Mouse (Mus musculus) left cerebral cortex, postnatal 25 days (tissue): ENCODE results near the gene Eea1. TPM values are rescaled to one million over a fixed set of nuclear protein-coding genes. Genes with fewer than 3 reads are reported as not detected.

ENCODE experiments used
- DNase-seq, 2 experiments: peaks; one replicate each; pipeline ENCODE4 v3.0.0; 2022; ENCODE audit warnings: low spot score in 2 of 2, mixed read lengths in 1 of 2
- intact Hi-C: fragments of 180-260 bp; cut with DNase I; formaldehyde crosslinking; loops from one replicate; pipeline ENCODE4 v1.15.1; 2025
- total RNA-seq, 2 experiments: library from RNA; stranded (reverse); gene quantifications; 2 replicates each; pipeline ENCODE4 v1.2.3; 2021

Gene Eea1
- total RNA-seq, 2 experiments from 2014 or later = 32.1 to 34.1 TPM

DNA sequence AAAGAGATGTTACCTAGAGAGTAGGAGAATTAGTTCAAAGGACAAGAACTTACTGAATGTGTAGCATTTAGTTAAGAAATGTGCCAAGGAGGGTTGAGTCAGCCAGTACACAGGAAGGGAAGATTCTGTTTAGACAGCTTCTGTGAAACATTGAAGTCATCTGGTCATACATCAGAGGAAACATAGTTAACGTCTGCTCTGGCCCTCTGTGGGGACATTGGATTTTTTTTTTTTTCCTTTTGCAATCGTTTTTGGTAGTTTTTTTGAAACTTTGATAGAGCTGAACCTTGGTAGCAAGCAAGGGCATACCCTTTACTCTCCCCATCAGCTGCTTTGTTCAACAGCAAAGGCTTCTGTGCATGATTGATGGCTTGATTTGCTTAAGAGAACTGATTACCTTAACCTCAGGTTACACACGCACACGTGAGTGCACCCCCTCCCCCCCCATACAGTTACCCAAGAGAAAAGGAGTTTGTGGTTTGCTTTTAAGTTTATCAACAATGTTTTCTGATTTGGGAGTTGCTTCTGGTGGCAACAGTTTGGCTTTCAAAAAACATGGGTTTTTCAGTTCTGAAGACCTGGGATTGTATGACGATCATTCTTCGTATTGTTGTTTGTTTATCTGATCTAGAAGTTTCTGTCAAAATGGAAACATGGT, 1.4 kb downstream of the Eea1 start:
- no peak for DNase-seq
- intact Hi-C loops = loop anchor here (2.0 kb wide), 1 partner anchor 385 kb away; no protein-coding TSS in a partner anchor

DNA sequence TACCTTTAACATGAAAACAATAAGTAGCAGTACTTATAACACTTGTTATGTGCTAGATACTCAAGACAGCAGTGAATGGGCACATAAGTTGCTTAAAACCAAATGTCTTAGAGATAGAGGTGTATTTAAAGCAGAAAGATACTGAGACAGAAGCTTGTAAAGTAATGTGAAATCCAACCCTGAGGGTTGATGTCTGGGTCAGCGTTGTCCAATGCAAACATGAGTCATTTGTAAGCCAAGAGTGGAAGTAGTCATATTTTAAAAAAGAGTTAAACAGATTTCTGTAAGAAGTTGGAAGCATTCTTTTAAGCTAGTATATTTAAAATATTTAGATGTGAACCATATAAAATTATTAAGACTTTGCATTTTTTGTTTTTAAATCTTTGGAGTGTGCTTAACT, 4.6 kb downstream of the Eea1 start:
- intact Hi-C loops = loop anchor here (5.0 kb wide), 1 partner anchor 52 kb away; no protein-coding TSS in a partner anchor
- DNase-seq = no peak

DNA sequence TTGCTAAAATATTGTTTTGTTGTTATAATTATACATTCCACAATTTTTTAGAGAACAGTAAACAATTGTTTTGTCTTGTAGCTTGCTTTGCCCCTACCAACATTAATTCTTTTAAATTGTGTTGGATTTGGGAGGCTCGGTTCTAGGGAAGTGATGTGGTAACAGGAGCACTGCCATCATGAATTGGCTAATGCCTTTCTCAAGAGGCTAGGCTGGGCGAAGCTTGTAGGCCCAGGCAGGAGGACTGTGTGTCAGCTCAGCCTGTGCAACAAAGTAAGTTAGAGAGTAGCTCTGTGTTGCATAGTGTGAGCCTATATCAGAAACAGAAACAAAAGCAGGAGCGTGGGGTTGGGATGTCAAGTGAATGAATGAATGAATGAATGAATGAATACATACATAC, 9.0 kb downstream of the Eea1 start:
- intact Hi-C loops = loop anchor here (5.0 kb wide), 1 partner anchor 48 kb away; no protein-coding TSS in a partner anchor
- DNase-seq = no peak

DNA sequence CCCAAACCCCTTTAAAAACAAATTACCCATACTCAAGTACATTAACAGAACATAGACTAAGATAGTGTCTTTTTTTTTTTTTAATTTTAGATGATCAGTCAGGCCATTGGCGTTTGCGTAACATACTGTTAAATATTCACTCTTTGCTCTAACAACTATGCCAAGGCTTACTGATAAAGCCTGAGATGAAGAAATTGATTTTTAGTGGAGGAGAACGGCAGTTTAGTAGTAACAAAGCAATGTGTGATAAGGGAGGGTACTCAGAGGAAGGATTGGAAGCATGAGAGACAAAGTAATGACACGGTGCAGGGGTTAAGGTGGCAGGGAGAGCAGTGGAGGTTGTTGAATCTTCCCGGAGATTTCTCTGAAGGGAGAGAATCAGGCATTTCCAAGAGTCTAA, 9.7 kb downstream of the Eea1 start:
- intact Hi-C loops = no loop called here
- peak in 1 of 2 experiments; percentile 12 for DNase-seq

DNA sequence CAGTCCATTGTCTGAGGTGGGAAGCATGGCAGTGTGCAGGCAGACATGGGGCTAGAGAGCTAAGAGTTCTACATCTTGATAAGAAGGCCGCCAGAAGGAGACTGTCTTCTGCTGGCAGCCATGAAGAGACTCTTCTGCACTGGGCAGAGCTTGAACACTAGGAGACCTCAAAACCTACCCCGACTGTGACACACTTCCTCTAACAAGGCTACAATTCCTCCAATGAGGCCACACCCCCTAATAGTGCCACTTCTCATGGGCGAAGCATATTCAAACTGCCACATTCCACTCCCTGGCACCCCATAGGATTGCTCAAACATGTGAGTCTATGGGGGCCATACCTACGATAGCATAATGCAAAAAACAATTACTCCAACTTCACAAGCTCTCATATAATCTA, 10.3 kb downstream of the Eea1 start:
- intact Hi-C loops = no loop called here
- DNase-seq = no peak

DNA sequence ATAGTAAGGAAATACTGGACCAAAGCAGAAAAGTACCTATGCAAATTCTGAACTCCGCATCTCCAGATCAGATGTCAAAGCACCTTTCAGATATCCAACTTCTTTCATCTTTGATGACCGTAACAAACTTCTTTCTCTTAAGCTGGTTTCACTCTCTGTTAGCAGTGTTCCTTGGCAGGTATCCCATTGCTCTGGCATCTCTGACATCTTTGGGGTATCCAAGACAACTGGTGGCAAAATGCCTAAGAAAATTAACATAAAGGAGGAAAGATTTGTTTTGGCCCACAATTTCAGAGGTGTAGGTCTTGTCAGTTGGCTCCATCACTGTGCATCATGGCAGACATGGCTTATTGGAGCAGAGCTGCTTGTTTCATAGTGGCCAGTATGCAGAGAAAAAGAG, 10.9 kb downstream of the Eea1 start:
- intact Hi-C loops = no loop called here

DNA sequence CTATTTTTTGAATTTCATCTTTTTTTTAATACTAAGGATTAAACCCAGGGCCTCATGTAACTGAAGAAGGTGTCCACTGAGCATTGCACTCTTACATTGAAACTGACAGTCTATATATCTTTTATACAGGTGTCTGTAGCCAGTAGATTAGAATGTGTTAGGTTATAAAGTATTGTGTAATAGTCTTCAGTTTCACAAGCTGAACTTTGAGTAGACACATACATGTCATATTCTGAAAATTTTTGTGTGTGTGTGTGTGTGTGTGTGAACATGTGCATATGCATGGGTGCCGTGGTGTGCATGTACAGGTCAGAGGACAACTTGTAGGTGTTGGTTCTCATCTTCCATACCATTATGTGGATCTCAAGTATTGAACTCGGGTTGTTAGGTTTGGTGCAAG, 16.2 kb downstream of the Eea1 start:
- intact Hi-C loops = no loop called here
- DNase-seq = no peak

More for the DNA sequence above, 10.9 kb downstream of the Eea1 start:
- DNase-seq = no peak

DNA sequence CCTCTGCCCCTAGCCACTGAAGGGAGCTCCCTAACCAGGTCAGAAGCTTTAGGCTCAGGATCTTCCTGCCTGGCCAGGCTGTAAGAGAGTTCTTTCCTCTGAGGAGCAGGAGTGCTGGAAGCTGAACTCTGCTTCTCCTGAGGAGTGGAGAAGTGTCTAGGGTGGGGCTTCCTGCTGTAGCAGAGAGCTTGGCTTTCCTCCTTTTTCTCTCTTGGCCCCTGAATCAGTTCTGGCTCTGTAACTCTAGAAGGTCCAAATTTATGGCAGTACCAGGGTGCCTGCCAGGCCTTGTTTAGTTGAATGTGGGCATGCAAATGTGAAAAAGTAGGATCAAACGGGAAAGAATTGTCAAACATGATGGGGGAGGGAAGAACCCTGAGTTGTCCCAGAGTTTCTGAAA, 17.1 kb downstream of the Eea1 start:
- intact Hi-C loops = no loop called here
- peak in 1 of 2 experiments; percentile 6 for DNase-seq

DNA sequence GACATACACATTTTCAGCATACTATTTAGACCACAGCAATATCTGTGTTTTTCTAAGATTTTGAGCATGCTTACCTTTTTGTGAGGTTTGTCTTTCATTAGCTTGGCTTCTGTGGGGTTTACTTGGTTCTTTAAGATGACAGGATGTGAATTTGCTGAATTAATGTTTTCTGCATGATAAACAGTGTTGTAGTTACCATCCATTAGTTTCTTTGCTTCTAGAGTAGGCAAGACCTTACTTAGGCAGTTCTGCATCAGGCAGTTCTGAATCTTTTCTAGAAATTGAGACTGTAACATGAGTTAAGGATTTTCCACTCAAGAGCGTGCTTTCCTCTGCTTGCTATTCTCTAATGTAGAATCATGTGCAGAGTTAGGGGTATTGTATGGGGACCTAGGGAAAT, 24.2 kb downstream of the Eea1 start:
- intact Hi-C loops = no loop called here

DNA sequence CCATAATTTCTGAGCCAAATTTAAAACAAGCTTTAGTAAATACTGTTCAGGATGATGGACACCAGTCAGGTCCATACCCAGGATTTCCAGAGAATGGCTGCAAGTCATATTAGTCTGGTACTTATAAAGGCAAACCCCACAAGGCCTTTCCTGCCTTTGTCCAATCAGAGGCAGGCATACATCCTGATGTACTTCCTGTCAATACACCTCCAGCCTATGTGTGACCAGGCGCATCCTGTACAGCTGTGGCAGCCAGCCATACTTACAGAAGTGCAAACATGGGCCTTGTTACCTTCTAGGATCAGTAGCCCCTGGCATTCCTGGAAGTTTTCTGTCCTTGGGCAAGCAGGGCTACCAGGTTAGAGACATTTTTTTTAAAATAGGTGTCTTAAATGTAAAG, 29.2 kb downstream of the Eea1 start:
- intact Hi-C loops = no loop called here
- no peak for DNase-seq

More for the DNA sequence above, 24.2 kb downstream of the Eea1 start:
- no peak for DNase-seq

DNA sequence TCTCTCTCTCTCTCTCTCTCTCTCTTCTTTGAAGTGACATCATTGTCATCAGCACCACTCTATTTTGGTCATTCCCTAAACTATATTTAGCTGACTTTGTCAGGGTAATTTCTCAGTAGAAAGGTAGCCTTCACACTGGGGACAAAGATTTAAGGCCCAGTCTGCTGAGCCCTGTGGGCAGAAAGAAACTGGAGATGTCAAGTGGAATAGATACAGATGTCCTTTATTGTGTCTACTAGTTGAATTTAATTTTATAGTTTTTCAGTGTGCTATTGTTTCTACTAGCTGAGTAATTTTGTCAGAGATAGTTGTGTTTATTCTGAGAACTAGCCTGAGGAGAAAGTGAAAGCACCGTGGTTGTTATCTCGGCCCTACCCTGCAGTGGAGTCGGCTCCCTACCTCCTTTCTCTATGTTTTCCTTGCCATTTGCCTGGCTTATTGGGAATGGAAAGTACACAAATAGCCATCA, 30.3 kb downstream of the Eea1 start:
- intact Hi-C loops = no loop called here
- no peak for DNase-seq

DNA sequence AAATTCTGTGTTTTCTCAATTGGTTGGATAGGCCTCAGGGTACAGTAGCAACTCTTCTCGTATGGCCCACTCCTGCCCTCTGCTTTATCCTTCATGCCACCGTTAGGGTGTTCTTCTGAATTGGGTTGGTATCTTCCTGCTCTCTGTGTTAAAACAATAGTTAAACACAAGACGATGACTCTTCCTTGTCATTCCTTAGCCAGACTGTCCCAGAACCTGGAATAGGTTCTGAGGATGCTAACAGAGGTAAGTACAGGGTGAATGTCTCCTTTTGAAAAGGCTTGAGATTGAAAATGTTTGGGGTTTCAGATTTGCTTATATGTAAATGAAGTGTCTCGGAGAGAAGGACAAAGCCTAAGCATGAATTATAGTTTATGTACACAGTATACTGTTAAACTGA, 30.9 kb downstream of the Eea1 start:
- intact Hi-C loops = no loop called here
- no peak for DNase-seq

DNA sequence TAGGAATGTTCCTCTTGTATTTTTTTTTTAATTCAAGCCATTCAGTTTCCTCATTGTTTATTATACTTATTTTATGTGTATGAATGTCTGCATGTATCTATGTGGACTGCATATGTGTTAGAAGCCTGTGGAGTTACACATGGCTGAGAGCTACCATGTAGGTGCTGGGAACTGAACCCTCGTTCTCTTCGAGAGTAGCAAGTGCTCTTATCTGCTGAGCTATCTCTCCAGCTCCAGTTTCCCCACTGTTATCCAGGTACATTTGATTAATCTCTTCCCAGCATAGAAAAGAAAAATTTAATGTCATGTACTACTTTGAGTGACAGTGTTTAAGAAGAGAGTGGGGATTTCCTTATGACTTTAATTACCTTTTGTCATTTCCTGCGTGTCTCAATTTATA, 31.5 kb downstream of the Eea1 start:
- intact Hi-C loops = no loop called here
- DNase-seq = no peak

DNA sequence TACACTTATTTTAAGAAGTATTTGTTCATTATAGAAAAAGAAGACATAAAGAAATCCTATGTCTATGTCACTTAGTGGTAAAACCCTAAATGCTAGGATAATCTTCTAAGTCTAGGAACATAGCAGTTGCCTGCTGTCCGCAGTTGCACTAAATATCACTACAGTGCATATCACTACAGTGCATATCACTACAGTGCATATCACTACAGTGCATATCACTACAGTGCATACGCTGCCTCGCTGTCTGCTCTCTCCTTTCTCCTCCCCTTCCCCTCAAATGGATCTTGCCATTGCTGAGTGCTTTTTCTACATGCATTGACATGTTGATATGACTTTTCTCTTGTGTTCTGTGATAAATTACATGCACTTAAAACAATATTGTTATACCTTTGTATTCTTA, 34.0 kb downstream of the Eea1 start:
- intact Hi-C loops = no loop called here
- DNase-seq = no peak

DNA sequence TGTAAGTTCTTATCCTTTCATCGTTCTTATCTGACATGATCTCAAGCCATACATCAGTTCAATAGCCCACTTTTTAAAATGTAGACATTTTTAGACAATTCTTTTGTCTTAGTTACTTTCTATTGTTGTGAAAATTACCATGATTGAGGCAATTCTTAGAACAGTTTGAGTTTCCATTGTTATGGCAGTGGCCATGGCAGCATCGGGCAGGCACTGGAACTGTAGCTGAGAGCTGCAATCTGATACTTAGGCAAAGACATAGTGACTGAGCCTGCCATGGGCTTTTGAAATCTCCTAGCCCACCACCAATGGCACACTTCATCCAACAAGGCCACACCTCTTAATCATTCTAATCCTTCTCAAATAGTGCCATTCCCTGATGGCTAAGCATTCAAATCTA, 36.3 kb downstream of the Eea1 start:
- DNase-seq = no peak
- intact Hi-C loops = no loop called here

DNA sequence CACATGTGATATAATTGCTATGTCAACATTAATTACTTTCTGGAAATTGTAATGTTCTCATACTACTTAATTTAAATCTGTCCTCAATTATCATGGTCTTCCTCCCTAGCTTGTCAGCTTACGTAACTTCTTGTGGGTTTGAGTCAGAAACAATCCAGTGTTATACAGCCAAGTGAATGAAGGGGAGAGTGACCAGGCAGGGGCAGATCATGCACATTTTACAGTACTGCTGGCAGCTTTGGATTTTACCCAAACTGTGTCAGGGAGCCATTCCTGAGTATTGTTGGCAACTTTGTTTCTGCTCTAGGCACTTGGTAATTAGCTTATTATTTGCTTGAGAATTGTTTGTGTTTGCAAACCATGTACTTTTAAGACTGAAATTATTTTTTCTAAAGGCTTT, 49.3 kb downstream of the Eea1 start:
- intact Hi-C loops = no loop called here
- DNase-seq = no peak

DNA sequence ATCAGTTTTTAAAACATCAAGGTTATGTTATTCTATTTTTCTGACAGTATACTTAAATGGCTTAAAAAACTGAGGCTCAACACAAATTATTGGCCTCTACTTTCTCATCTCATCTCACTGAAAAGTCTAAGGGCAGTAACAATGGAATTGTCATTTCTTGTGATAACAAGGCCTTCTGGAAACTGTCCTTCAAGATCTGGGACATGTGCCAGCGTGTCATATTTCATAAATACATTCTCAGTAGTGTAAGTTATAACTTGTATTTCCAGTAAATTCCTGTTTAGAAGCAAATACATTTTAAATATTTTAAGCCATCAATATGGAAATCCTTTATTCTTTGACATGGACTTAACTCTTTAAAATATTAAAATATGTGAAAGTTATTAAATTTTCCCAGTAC, 50.7 kb downstream of the Eea1 start:
- no peak for DNase-seq
- intact Hi-C loops = no loop called here

DNA sequence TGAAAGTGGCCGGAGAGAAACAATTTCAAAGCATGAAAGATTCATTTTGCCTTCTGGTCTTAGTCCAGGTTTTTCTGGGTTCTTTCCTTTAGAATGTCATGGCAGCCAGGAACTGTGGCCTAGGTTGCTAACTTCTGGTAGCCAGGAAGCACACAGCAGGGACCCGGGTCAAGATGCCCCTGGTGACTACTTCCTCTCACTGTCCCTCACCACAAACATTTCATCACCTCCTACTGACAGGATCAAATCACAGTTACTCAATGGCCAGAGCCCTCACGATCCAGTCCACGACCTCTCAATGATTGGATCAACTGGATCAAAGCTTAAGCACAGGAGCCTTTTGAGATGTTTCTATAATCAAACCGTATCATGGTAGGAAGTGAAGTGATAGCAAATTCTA, 60.5 kb downstream of the Eea1 start:
- intact Hi-C loops = no loop called here
- DNase-seq = no peak

DNA sequence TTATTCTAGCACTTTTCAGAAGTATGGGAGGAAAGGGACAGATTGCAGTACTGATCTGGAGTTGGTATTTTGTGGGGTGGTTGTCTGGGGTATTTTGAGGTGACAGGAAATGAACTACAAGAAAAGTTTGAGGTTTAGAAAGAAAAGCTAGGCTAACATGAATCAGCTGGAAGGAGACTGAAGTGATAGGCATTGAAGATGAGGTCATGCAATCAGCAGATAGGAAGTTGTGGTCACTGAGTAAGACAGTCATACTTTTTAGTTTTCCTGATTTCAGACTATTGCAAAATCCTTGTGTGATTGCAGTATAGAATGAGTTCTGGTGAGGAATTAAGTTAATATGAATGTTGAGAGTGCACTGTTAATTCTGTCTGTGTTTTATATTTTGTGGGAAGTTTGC, 75.3 kb downstream of the Eea1 start:
- no peak for DNase-seq
- intact Hi-C loops = no loop called here

DNA sequence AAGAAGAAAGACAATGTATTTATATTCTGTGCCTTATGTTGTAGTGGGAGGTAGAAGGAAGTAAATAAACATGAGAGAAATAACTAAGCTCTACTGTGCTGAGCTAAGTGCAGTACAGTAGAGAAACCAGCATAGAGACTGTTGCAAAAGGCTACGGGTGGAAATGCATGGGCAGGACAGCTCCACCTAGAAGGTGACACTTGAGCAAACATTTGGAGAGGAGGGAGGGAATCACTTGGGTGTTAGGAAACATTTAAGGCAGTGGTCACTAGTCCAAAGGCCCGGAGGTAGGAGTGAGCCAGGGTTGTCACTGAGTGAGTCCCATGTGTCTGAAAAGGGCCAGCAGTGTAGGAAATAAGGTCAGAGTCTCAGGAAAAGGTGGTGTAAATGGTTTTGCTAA, 77.0 kb downstream of the Eea1 start:
- intact Hi-C loops = no loop called here

DNA sequence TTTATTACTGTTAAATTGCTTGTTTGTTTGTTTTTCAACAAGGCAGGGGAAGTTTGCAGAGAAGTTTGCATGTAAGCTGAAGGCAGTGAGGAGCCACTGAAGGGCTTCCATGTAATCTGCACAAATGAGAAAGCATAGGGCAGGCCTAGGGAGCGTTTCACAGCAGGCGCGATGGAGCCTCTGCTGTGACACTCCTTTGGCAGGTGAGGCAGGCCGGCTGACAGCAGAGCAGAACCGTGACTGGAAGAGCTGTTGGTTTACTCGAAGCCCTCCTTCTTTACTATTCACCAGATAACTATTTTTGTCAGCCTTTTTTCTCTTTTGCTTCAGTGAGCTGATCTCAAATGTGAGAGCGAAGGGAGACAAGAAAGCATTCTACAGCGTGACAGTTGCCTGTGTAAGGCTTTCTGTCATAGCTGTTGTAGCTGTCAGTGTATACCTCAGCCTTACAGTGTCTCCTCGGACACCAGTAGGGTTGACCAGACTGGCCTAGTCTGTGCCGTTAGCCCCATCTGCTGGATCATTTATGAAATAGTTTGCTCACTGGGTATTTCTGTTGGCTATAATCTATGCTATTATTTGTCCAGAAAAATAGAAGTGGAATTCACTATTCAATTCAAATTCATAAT, 93.0 kb downstream of the Eea1 start:
- DNase-seq = peak; percentile 27 to 68
- intact Hi-C loops = loop anchor here (1.0 to 10.0 kb wide), 3 partner anchors 135 to 539 kb away; no protein-coding TSS in a partner anchor

More for the DNA sequence above, 77.0 kb downstream of the Eea1 start:
- DNase-seq = no peak
